Mouse (Mus musculus): ENCODE data around the gene Catip.

GRCm38 (mm10) chr1:74408589-74409504 is 46.9 kb downstream of the Catip start, which contains the start of gene Vil1:
- TF ChIP-seq CTCF (IDR thresholded peaks at IDR 0.05; ENCODE audit: control insufficient read depth, insufficient read depth, low read length) (no peak), POLR2A (IDR thresholded peaks at IDR 0.05; ENCODE audit: borderline replicate concordance, control insufficient read depth, low read depth, low read length) (no peak)
